Mouse (Mus musculus): Measurements from ENCODE around the gene Tbc1d16.

- TF ChIP-seq CTCF (IDR thresholded peaks at IDR 0.05; ENCODE audit: extremely low read depth, insufficient read length, insufficient replicate concordance, low read depth, low read length) (no peak), POLR2A (IDR thresholded peaks at IDR 0.05; ENCODE audit: low read depth, low read length) (no peak)
Measured at GRCm38 (mm10) chr11:119116992-119117391, 111.3 kb downstream of the Tbc1d16 start.

Data from small intestine, adult 2 months (tissue).